31 mouse cellular contexts compared by ENCODE assay signal in genomic region chr2:144310273-144310672, GRCm38 (mm10). TPM values are rescaled to one million over a fixed set of nuclear protein-coding genes. Genes with fewer than 3 reads are reported as not detected.
DNase-seq lines count a peak whose midpoint lies in the region; ATAC-seq and TF ChIP-seq lines count a peak whose summit lies in the region.
"Had no signal": no experiment of that assay in that cellular context is flagged by ENCODE, and none has a peak within 500 bp of the region (broad histone marks: within the 10 kb centered on the region; RNA-seq: fewer than 3 reads in every experiment).

No protein-coding gene starts in this region.

- 0 out of 2 replicates have a peak, but pooled peaks cover 2% of the 10 kb centered on the region for H3K4me1 ChIP-seq in intestine, embryonic 15.5 days (replicated peaks)
- no peaks in the 10 kb centered on the region for H3K4me1 ChIP-seq in intestine, embryonic 16.5 days (ENCODE audit: control insufficient read depth, insufficient read depth, low read length)
- H3K4me1 ChIP-seq in midbrain, embryonic 10.5 days: peaks cover 12% of the 10 kb centered on the region
- no peaks in the 10 kb centered on the region for H3K4me1 ChIP-seq in midbrain, postnatal 0 days (ENCODE audit: insufficient read depth, low read length)
- peaks cover 0 to 16% of the 10 kb centered on the region in 2 experiments; a peak in 2 of 4 replicates for H3K4me1 ChIP-seq in ES-E14 (ENCODE audit: control insufficient read depth in 2 of 2, insufficient read depth in 2 of 2, low read length in 2 of 2, poor library complexity in 1 of 2)
- H3K4me1 ChIP-seq in embryonic facial prominence, embryonic 11.5 days (ENCODE audit: control insufficient read depth, insufficient read depth, low read length): no peaks in the 10 kb centered on the region
- H3K4me1 ChIP-seq in heart, embryonic 10.5 days: no peaks in the 10 kb centered on the region; the same call in 1 of the 2 replicates

- no peaks in the 10 kb centered on the region for H3K36me3 ChIP-seq in intestine, embryonic 15.5 days
- no peaks in the 10 kb centered on the region for H3K36me3 ChIP-seq in intestine, embryonic 16.5 days (ENCODE audit: control insufficient read depth, insufficient read depth, low read length)
- no peaks in the 10 kb centered on the region for H3K36me3 ChIP-seq in midbrain, embryonic 10.5 days
- H3K36me3 ChIP-seq in midbrain, postnatal 0 days (ENCODE audit: insufficient read depth, low read length): no peaks in the 10 kb centered on the region
- H3K36me3 ChIP-seq in ES-E14 (ENCODE audit: control insufficient read depth, insufficient read depth, low read length, poor library complexity, severe bottlenecking): no peaks in the 10 kb centered on the region
- no peaks in the 10 kb centered on the region for H3K36me3 ChIP-seq in embryonic facial prominence, embryonic 11.5 days (replicated peaks; ENCODE audit: control insufficient read depth, insufficient read depth, low read depth, low read length)
- H3K36me3 ChIP-seq in heart, embryonic 10.5 days: no peaks in the 10 kb centered on the region
- H3K36me3 ChIP-seq: G1E; hindbrain, embryonic 12.5 days; limb, embryonic 10.5 days had no signal

- intact Hi-C loops in left cerebral cortex, postnatal 14 days (cut with DNase I): no loop called here

- DNase-seq in midbrain, embryonic 10.5 days (ENCODE audit: low spot score): no peak
- no peak for DNase-seq in midbrain, postnatal 0 days (ENCODE audit: low spot score)
- DNase-seq in ES-E14 (ENCODE audit: low read depth, low spot score): no peak
- DNase-seq in embryonic facial prominence, embryonic 11.5 days (ENCODE audit: low spot score): peak; percentile 12
- DNase-seq in heart, embryonic 10.5 days (ENCODE audit: low spot score): no peak
- no peak for DNase-seq in left cerebral cortex, postnatal 14 days (ENCODE audit: low spot score in 2 of 2)
- DNase-seq: adrenal gland, postnatal 25 days; cerebellum, adult 11-12 months; cerebellum, postnatal 25 days; gastrocnemius, postnatal 36 days; kidney, adult 11 months; kidney, postnatal 4 days; layer of hippocampus, adult 9-11 months; liver, postnatal 0 days; thymus, adult 18-20 months; thymus, postnatal 4 days had no signal

- H3K27ac ChIP-seq in intestine, embryonic 15.5 days: no peak overlapping the region
- no peak overlapping the region for H3K27ac ChIP-seq in intestine, embryonic 16.5 days (ENCODE audit: low read length)
- peak overlapping the region; percentile 66 for H3K27ac ChIP-seq in midbrain, embryonic 10.5 days (replicated peaks)
- H3K27ac ChIP-seq in midbrain, postnatal 0 days (ENCODE audit: low read depth, low read length): no peak overlapping the region
- peak overlapping the region; percentile 40; the same call in 1 of the 2 replicates for H3K27ac ChIP-seq in ES-E14 (ENCODE audit: insufficient read depth, low read depth, low read length, poor library complexity, severe bottlenecking)
- no peak overlapping the region for H3K27ac ChIP-seq in embryonic facial prominence, embryonic 11.5 days (replicated peaks; ENCODE audit: low read depth, low read length)
- H3K27ac ChIP-seq in heart, embryonic 10.5 days: no peak overlapping the region
- H3K27ac ChIP-seq: hindbrain, embryonic 12.5 days; left cerebral cortex, adult 2 months; limb, embryonic 10.5 days had no signal

- no peak overlapping the region for H3K9ac ChIP-seq in intestine, embryonic 15.5 days
- H3K9ac ChIP-seq in intestine, embryonic 16.5 days (ENCODE audit: low read depth, low read length): no peak overlapping the region
- H3K9ac ChIP-seq in midbrain, postnatal 0 days (replicated peaks; ENCODE audit: low read length, poor library complexity, severe bottlenecking): no peak overlapping the region
- H3K9ac ChIP-seq in ES-E14 (ENCODE audit: insufficient read depth, low read depth, low read length, poor library complexity, severe bottlenecking): no peak overlapping the region
- no peak overlapping the region for H3K9ac ChIP-seq in embryonic facial prominence, embryonic 11.5 days (replicated peaks; ENCODE audit: low read length)
- H3K9ac ChIP-seq: hindbrain, embryonic 12.5 days; liver, postnatal 0 days had no signal

- H3K4me2 ChIP-seq in intestine, embryonic 15.5 days (replicated peaks): no peak overlapping the region
- no peak overlapping the region for H3K4me2 ChIP-seq in intestine, embryonic 16.5 days (ENCODE audit: low read depth, low read length)
- no peak overlapping the region for H3K4me2 ChIP-seq in midbrain, postnatal 0 days (ENCODE audit: low read depth, low read length, poor library complexity, severe bottlenecking)
- no peak overlapping the region for H3K4me2 ChIP-seq in embryonic facial prominence, embryonic 11.5 days (ENCODE audit: low read depth, low read length)
- H3K4me2 ChIP-seq: hindbrain, embryonic 12.5 days had no signal

- H3K4me3 ChIP-seq in intestine, embryonic 15.5 days (replicated peaks): no peak overlapping the region
- H3K4me3 ChIP-seq in intestine, embryonic 16.5 days (ENCODE audit: low read length): no peak overlapping the region
- no peak overlapping the region for H3K4me3 ChIP-seq in midbrain, embryonic 10.5 days
- H3K4me3 ChIP-seq in midbrain, postnatal 0 days (ENCODE audit: low read depth, low read length): no peak overlapping the region
- H3K4me3 ChIP-seq in ES-E14 (ENCODE audit: insufficient read depth in 1 of 2, low read depth in 1 of 2, low read length in 2 of 2, poor library complexity in 1 of 2, severe bottlenecking in 1 of 2): no peak overlapping the region
- no peak overlapping the region for H3K4me3 ChIP-seq in embryonic facial prominence, embryonic 11.5 days (ENCODE audit: low read depth, low read length)
- no peak overlapping the region for H3K4me3 ChIP-seq in heart, embryonic 10.5 days
- H3K4me3 ChIP-seq: erythroblast, embryonic 14.5 days; hindbrain, embryonic 12.5 days; left cerebral cortex, adult 2 months; limb, embryonic 10.5 days had no signal

- ATAC-seq in intestine, embryonic 15.5 days: peak; percentile 31; the same call in 1 of the 2 replicates
- ATAC-seq in intestine, embryonic 16.5 days: no peak
- ATAC-seq in midbrain, postnatal 0 days (ENCODE audit: low FRiP score): no peak
- peak; percentile 37; the same call in 1 of the 2 replicates for ATAC-seq in embryonic facial prominence, embryonic 11.5 days (replicated peaks; ENCODE audit: insufficient number of reproducible peaks, low FRiP score, low TSS enrichment, low read depth)
- ATAC-seq: forebrain, embryonic 16.5 days; liver, postnatal 0 days had no signal

- H3K27me3 ChIP-seq in intestine, embryonic 15.5 days (replicated peaks): no peaks in the 10 kb centered on the region
- no peaks in the 10 kb centered on the region for H3K27me3 ChIP-seq in intestine, embryonic 16.5 days (replicated peaks; ENCODE audit: control insufficient read depth, insufficient read depth, low read length)
- H3K27me3 ChIP-seq in midbrain, embryonic 10.5 days (ENCODE audit: low read depth, poor library complexity, severe bottlenecking): no peaks in the 10 kb centered on the region
- no peaks in the 10 kb centered on the region for H3K27me3 ChIP-seq in midbrain, postnatal 0 days (ENCODE audit: insufficient read depth, low read length)
- no peaks in the 10 kb centered on the region for H3K27me3 ChIP-seq in embryonic facial prominence, embryonic 11.5 days (ENCODE audit: control insufficient read depth, insufficient read depth, low read length)
- H3K27me3 ChIP-seq in heart, embryonic 10.5 days (ENCODE audit: insufficient read depth, poor library complexity, severe bottlenecking): no peaks in the 10 kb centered on the region
- H3K27me3 ChIP-seq: hindbrain, embryonic 12.5 days had no signal

- in situ Hi-C loops in ES-E14 (cut with MboI; ENCODE audit: low sequenced_read_pairs in 2 of 2, unreplicated experiment in 2 of 2): no loop called here

- TF ChIP-seq CTCF in midbrain, postnatal 0 days (IDR thresholded peaks at IDR 0.05): no peak

- 49% methylated on average over 5 of the region's 5 CpGs for WGBS in intestine, embryonic 15.5 days
- 43% methylated on average over 5 of the region's 5 CpGs for WGBS in intestine, embryonic 16.5 days
- WGBS in midbrain, embryonic 10.5 days: 25% methylated on average over 5 of the region's 5 CpGs
- WGBS in midbrain, postnatal 0 days: 17% methylated on average over 5 of the region's 5 CpGs
- 18% methylated on average over 5 of the region's 5 CpGs for WGBS in embryonic facial prominence, embryonic 11.5 days
- WGBS in heart, embryonic 10.5 days: 32% methylated on average over 5 of the region's 5 CpGs

- H3K9me3 ChIP-seq in intestine, embryonic 15.5 days: no peaks in the 10 kb centered on the region
- H3K9me3 ChIP-seq in intestine, embryonic 16.5 days (ENCODE audit: control insufficient read depth, low read length): no peaks in the 10 kb centered on the region
- no peaks in the 10 kb centered on the region for H3K9me3 ChIP-seq in midbrain, embryonic 10.5 days (replicated peaks)
- no peaks in the 10 kb centered on the region for H3K9me3 ChIP-seq in midbrain, postnatal 0 days (ENCODE audit: low read length)
- H3K9me3 ChIP-seq in ES-E14 (ENCODE audit: control insufficient read depth, insufficient read depth, low read depth, low read length): no peaks in the 10 kb centered on the region
- H3K9me3 ChIP-seq in embryonic facial prominence, embryonic 11.5 days (replicated peaks; ENCODE audit: control insufficient read depth, low read length): no peaks in the 10 kb centered on the region
- no peaks in the 10 kb centered on the region for H3K9me3 ChIP-seq in heart, embryonic 10.5 days
- H3K9me3 ChIP-seq: G1E; hindbrain, embryonic 12.5 days; limb, embryonic 10.5 days had no signal

RNA-seq across cellular contexts. Expression of gene Ovol2, which starts 21.7 kb away (rescaled TPM):
- 1.1 and 1.9 TPM in 2 replicates for polyA plus RNA-seq in intestine, embryonic 15.5 days (2015; fragmentation: Nextera tagmentation; extraction: Ambion mirVana)
- 1.2 TPM in 2 replicates for polyA plus RNA-seq in intestine, embryonic 16.5 days (2015; fragmentation: Nextera tagmentation; extraction: Ambion mirVana)
- polyA plus RNA-seq in midbrain, embryonic 10.5 days (2016; fragmentation: Nextera tagmentation; extraction: Ambion mirVana): not detected in 2 replicates
- total RNA-seq in midbrain, postnatal 0 days (2014; rRNA removed): not detected in 2 replicates
- not detected in 2 replicates for polyA plus RNA-seq in midbrain, postnatal 0 days (2015; fragmentation: Nextera tagmentation; extraction: Ambion mirVana)
- total RNA-seq in ES-E14 (2012; rRNA removed): 1.8 and 2.1 TPM in 2 replicates
- 0.53 and 0.63 TPM in 2 replicates for polyA plus RNA-seq in embryonic facial prominence, embryonic 11.5 days (2014; fragmentation: Nextera tagmentation; extraction: Ambion mirVana)
- 0.60 TPM in 1 of 2 replicates, not detected in the other for polyA plus RNA-seq in heart, embryonic 10.5 days (2016; fragmentation: Nextera tagmentation; extraction: Ambion mirVana)
- total RNA-seq in left cerebral cortex, postnatal 14 days (2021): 1 to 10 TPM; 5.3 to 6.7 TPM
- total RNA-seq: adrenal gland, postnatal 25 days; gastrocnemius, postnatal 36 days; heart, adult 8-10 months; monocyte, adult 5-6 weeks had no signal
- polyA plus RNA-seq: C2C12; erythroblast, embryonic 14.5 days; forebrain, embryonic 16.5 days; G1E; heart, postnatal 0 days; liver, adult 2 months; neural tube, embryonic 11.5 days had no signal

RNA-seq across cellular contexts. Expression of gene Snx5, which starts 39.6 kb away (rescaled TPM):
- 131 and 140 TPM in 2 replicates for polyA plus RNA-seq in intestine, embryonic 15.5 days (2015; fragmentation: Nextera tagmentation; extraction: Ambion mirVana)
- 147 and 149 TPM in 2 replicates for polyA plus RNA-seq in intestine, embryonic 16.5 days (2015; fragmentation: Nextera tagmentation; extraction: Ambion mirVana)
- 102 and 120 TPM in 2 replicates for polyA plus RNA-seq in midbrain, embryonic 10.5 days (2016; fragmentation: Nextera tagmentation; extraction: Ambion mirVana)
- 62.3 and 69.0 TPM in 2 replicates for total RNA-seq in midbrain, postnatal 0 days (2014; rRNA removed)
- 57.2 and 58.0 TPM in 2 replicates for polyA plus RNA-seq in midbrain, postnatal 0 days (2015; fragmentation: Nextera tagmentation; extraction: Ambion mirVana)
- 184 and 236 TPM in 2 replicates for total RNA-seq in ES-E14 (2012; rRNA removed)
- 145 and 148 TPM in 2 replicates for polyA plus RNA-seq in embryonic facial prominence, embryonic 11.5 days (2014; fragmentation: Nextera tagmentation; extraction: Ambion mirVana)
- polyA plus RNA-seq in heart, embryonic 10.5 days (2016; fragmentation: Nextera tagmentation; extraction: Ambion mirVana): 119 and 128 TPM in 2 replicates
- 10 to 100 TPM; 64.4 to 67.4 TPM for total RNA-seq in left cerebral cortex, postnatal 14 days (2021)

RNA-seq across cellular contexts. Expression of gene Mgme1, which starts 39.8 kb away (rescaled TPM):
- 22.7 and 23.3 TPM in 2 replicates for polyA plus RNA-seq in intestine, embryonic 15.5 days (2015; fragmentation: Nextera tagmentation; extraction: Ambion mirVana)
- 22.8 and 23.9 TPM in 2 replicates for polyA plus RNA-seq in intestine, embryonic 16.5 days (2015; fragmentation: Nextera tagmentation; extraction: Ambion mirVana)
- 22.5 and 26.0 TPM in 2 replicates for polyA plus RNA-seq in midbrain, embryonic 10.5 days (2016; fragmentation: Nextera tagmentation; extraction: Ambion mirVana)
- total RNA-seq in midbrain, postnatal 0 days (2014; rRNA removed): 4.3 and 4.4 TPM in 2 replicates
- 5.6 and 6.2 TPM in 2 replicates for polyA plus RNA-seq in midbrain, postnatal 0 days (2015; fragmentation: Nextera tagmentation; extraction: Ambion mirVana)
- 19.5 and 22.4 TPM in 2 replicates for total RNA-seq in ES-E14 (2012; rRNA removed)
- 19.4 and 20.1 TPM in 2 replicates for polyA plus RNA-seq in embryonic facial prominence, embryonic 11.5 days (2014; fragmentation: Nextera tagmentation; extraction: Ambion mirVana)
- 24.7 TPM in 2 replicates for polyA plus RNA-seq in heart, embryonic 10.5 days (2016; fragmentation: Nextera tagmentation; extraction: Ambion mirVana)
- total RNA-seq in left cerebral cortex, postnatal 14 days (2021): 1 to 10 TPM; 3.2 to 3.4 TPM

RNA-seq across cellular contexts. Expression of gene Kat14, which starts 58.5 kb away (rescaled TPM):
- 41.1 and 46.9 TPM in 2 replicates for polyA plus RNA-seq in intestine, embryonic 15.5 days (2015; fragmentation: Nextera tagmentation; extraction: Ambion mirVana)
- polyA plus RNA-seq in intestine, embryonic 16.5 days (2015; fragmentation: Nextera tagmentation; extraction: Ambion mirVana): 44.7 and 45.5 TPM in 2 replicates
- polyA plus RNA-seq in midbrain, embryonic 10.5 days (2016; fragmentation: Nextera tagmentation; extraction: Ambion mirVana): 58.9 and 60.1 TPM in 2 replicates
- total RNA-seq in midbrain, postnatal 0 days (2014; rRNA removed): 24.5 and 37.7 TPM in 2 replicates
- 17.7 and 19.2 TPM in 2 replicates for polyA plus RNA-seq in midbrain, postnatal 0 days (2015; fragmentation: Nextera tagmentation; extraction: Ambion mirVana)
- 37.7 and 43.9 TPM in 2 replicates for total RNA-seq in ES-E14 (2012; rRNA removed)
- polyA plus RNA-seq in embryonic facial prominence, embryonic 11.5 days (2014; fragmentation: Nextera tagmentation; extraction: Ambion mirVana): 39.2 and 41.2 TPM in 2 replicates
- polyA plus RNA-seq in heart, embryonic 10.5 days (2016; fragmentation: Nextera tagmentation; extraction: Ambion mirVana): 35.3 and 40.7 TPM in 2 replicates
- 10 to 100 TPM; 32.0 to 33.7 TPM for total RNA-seq in left cerebral cortex, postnatal 14 days (2021)

RNA-seq across cellular contexts. Expression of gene Pet117, which starts 58.5 kb away (rescaled TPM):
- 2.8 and 3.5 TPM in 2 replicates for polyA plus RNA-seq in intestine, embryonic 15.5 days (2015; fragmentation: Nextera tagmentation; extraction: Ambion mirVana)
- 1.3 and 4.2 TPM in 2 replicates for polyA plus RNA-seq in intestine, embryonic 16.5 days (2015; fragmentation: Nextera tagmentation; extraction: Ambion mirVana)
- not detected in 2 replicates for polyA plus RNA-seq in midbrain, embryonic 10.5 days (2016; fragmentation: Nextera tagmentation; extraction: Ambion mirVana)
- not detected in 2 replicates for total RNA-seq in midbrain, postnatal 0 days (2014; rRNA removed)
- 3.8 TPM in 1 of 2 replicates, not detected in the other for polyA plus RNA-seq in midbrain, postnatal 0 days (2015; fragmentation: Nextera tagmentation; extraction: Ambion mirVana)
- total RNA-seq in ES-E14 (2012; rRNA removed): not detected in 2 replicates
- not detected in 2 replicates for polyA plus RNA-seq in embryonic facial prominence, embryonic 11.5 days (2014; fragmentation: Nextera tagmentation; extraction: Ambion mirVana)
- polyA plus RNA-seq in heart, embryonic 10.5 days (2016; fragmentation: Nextera tagmentation; extraction: Ambion mirVana): not detected in 2 replicates
- 1 to 10 TPM; 4.7 to 9.4 TPM for total RNA-seq in left cerebral cortex, postnatal 14 days (2021)
- total RNA-seq: G1E; liver, adult 2 months; monocyte, adult 5-6 weeks had no signal
- polyA plus RNA-seq: liver, adult 2 months; neural tube, embryonic 11.5 days; small intestine, adult 2 months had no signal

Comparison
In these comparisons a context has a peak if more than half of its experiments do, and no peak if none do; other contexts are left out.
1. ATAC-seq: peak in intestine, embryonic 15.5 days (single experiment) and embryonic facial prominence, embryonic 11.5 days (single experiment); none in intestine, embryonic 16.5 days (single experiment) and midbrain, postnatal 0 days (single experiment).
2. H3K27ac ChIP-seq: peak in midbrain, embryonic 10.5 days (single experiment) and ES-E14 (single experiment); none in intestine, embryonic 15.5 days (single experiment), intestine, embryonic 16.5 days (single experiment), midbrain, postnatal 0 days (single experiment), embryonic facial prominence, embryonic 11.5 days (single experiment) and heart, embryonic 10.5 days (single experiment).